Comparison of ENCODE assay signal across 7 mouse cellular contexts in the genomic region with DNA sequence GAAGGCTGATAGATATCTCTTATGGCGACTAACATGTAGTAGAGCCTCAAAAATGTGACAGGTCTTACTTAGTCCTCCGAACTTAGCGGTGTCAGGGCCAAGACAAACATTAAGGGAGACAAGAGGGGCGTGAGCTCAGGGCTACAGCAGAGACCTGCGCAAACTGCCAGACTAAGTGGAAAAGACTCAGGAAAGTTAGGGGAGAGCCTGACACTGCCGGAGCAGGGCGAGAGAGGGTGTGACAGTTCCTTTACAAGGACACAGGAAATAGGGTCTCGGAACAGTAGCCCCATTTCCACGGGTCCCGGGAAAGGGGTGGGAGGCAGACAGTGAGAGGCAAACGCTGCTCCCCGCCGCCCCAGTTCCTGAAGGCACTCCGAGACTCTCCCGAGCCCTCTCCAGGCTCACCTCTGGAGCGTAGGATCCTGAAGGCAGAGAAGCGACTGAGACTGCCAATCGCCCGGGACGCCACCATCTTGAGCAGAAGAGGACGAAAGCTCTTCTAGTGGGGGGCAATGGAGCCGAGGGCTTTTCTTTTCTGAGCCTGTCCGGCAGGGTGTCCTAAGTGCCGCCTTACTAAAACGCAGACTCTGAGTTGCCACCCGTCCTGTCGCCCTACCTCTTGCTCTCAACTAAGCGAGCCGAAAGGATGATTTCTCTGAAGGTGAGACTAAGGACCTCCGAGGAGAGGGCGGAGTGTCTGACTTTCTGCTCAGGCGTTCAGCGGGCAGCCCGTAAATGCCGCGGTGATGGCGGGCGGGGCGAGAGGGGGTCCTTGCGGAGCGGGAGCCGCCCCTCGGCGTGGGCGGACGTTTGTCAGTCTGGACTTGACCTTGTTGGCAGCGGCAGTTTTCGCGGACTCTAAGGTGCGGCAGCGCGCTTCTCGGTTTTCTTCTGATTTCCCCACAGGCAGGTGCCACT. TPM values are rescaled to one million over a fixed set of nuclear protein-coding genes. Genes with fewer than 3 reads are reported as not detected.
DNase-seq lines count a peak whose midpoint lies in the region; ATAC-seq and TF ChIP-seq lines count a peak whose summit lies in the region.

Gene Hadha (minus strand): TSS at position 689 of the 921 bp plus-strand sequence.
Gene Hadhb (plus strand): TSS at position 775 of the 921 bp plus-strand sequence.

- WGBS in intestine, postnatal 0 days: under 1% methylated on average over 53 of the region's 53 CpGs
- WGBS in midbrain, embryonic 12.5 days: under 1% methylated on average over 53 of the region's 53 CpGs
- under 1% methylated on average over 53 of the region's 53 CpGs for WGBS in small intestine, adult 2 months

- H3K4me3 ChIP-seq in intestine, postnatal 0 days (ENCODE audit: low read depth, low read length): peak within 1 kb of the TSS; percentile 100
- peak within 1 kb of the TSS; percentile 94 for H3K4me3 ChIP-seq in midbrain, embryonic 12.5 days
- H3K4me3 ChIP-seq in small intestine, adult 2 months (ENCODE audit: low read depth, low read length): peak within 1 kb of the TSS; percentile 84

- 0 out of 2 replicates have a peak, but pooled peaks cover 5% of the 10 kb centered on the region for H3K4me1 ChIP-seq in intestine, postnatal 0 days (replicated peaks; ENCODE audit: control insufficient read depth, insufficient read depth, low read length)
- H3K4me1 ChIP-seq in midbrain, embryonic 12.5 days: peaks cover 19% of the 10 kb centered on the region
- no peaks in the 10 kb centered on the region for H3K4me1 ChIP-seq in small intestine, adult 2 months (ENCODE audit: control insufficient read depth, insufficient read depth, insufficient read length, low read length)

- ATAC-seq in intestine, postnatal 0 days: peak; percentile 77
- peak; percentile 93 for ATAC-seq in midbrain, embryonic 12.5 days (ENCODE audit: low FRiP score, low read depth)

- peak within 1 kb of the TSS; percentile 64 for H3K4me2 ChIP-seq in intestine, postnatal 0 days (replicated peaks; ENCODE audit: low read depth)
- H3K4me2 ChIP-seq in midbrain, embryonic 12.5 days (replicated peaks): peak within 1 kb of the TSS; percentile 90

- peak within 1 kb of the TSS; percentile 85 for H3K9ac ChIP-seq in intestine, postnatal 0 days (ENCODE audit: low read depth, low read length)
- H3K9ac ChIP-seq in midbrain, embryonic 12.5 days (replicated peaks): peak within 1 kb of the TSS; percentile 89

- H3K27me3 ChIP-seq in intestine, postnatal 0 days (replicated peaks; ENCODE audit: control insufficient read depth, insufficient read depth, low read length): no peaks in the 10 kb centered on the region
- H3K27me3 ChIP-seq in midbrain, embryonic 12.5 days: no peaks in the 10 kb centered on the region
- H3K27me3 ChIP-seq in small intestine, adult 2 months (ENCODE audit: control insufficient read depth, insufficient read depth, low read length): no peaks in the 10 kb centered on the region

- intact Hi-C loops in left cerebral cortex, postnatal 4 days (cut with DNase I): no loop called here

- no peaks in the 10 kb centered on the region for H3K9me3 ChIP-seq in intestine, postnatal 0 days (ENCODE audit: control insufficient read depth)
- no peaks in the 10 kb centered on the region for H3K9me3 ChIP-seq in midbrain, embryonic 12.5 days

- peak; percentile 89 for DNase-seq in adrenal gland, adult 8-10 months
- peak; percentile 95 for DNase-seq in embryo, embryonic 9.5 days (ENCODE audit: extremely low spot score)
- no peak for DNase-seq in gonadal fat pad, adult 2 months (ENCODE audit: low read depth)
- DNase-seq in left cerebral cortex, postnatal 4 days: peak; percentile 92

- peaks cover 9% of the 10 kb centered on the region; the same call in 1 of the 2 replicates for H3K36me3 ChIP-seq in intestine, postnatal 0 days (ENCODE audit: control insufficient read depth, insufficient read depth)
- no peaks in the 10 kb centered on the region for H3K36me3 ChIP-seq in midbrain, embryonic 12.5 days
- H3K36me3 ChIP-seq in small intestine, adult 2 months (ENCODE audit: control insufficient read depth, insufficient read depth, low read length): no peaks in the 10 kb centered on the region; the same call in 1 of the 2 replicates

- H3K27ac ChIP-seq in intestine, postnatal 0 days (ENCODE audit: low read depth, low read length): peak within 1 kb of the TSS; percentile 93
- peak within 1 kb of the TSS; percentile 79 for H3K27ac ChIP-seq in midbrain, embryonic 12.5 days (replicated peaks)
- H3K27ac ChIP-seq in small intestine, adult 2 months (ENCODE audit: insufficient read depth, low read depth, low read length): peak within 1 kb of the TSS; percentile 89

- peak; percentile 30; the same call in 1 of the 2 replicates for TF ChIP-seq CTCF in intestine, postnatal 0 days (IDR thresholded peaks at IDR 0.05; ENCODE audit: low read depth)
- TF ChIP-seq CTCF in small intestine, adult 2 months (IDR thresholded peaks at IDR 0.05; ENCODE audit: extremely low read depth, insufficient read length, insufficient replicate concordance, low read depth, low read length): no peak

- TF ChIP-seq POLR2A in small intestine, adult 2 months (IDR thresholded peaks at IDR 0.05; ENCODE audit: low read depth, low read length): peak; percentile 94

RNA-seq across cellular contexts. Expression of gene Hadha, which starts in this region (rescaled TPM):
- 100 to 1,000 TPM; 363 to 446 (median 399) TPM for total RNA-seq in adrenal gland, adult 8-10 months (2022)
- polyA plus RNA-seq in gonadal fat pad, adult 2 months (2012; rRNA removed): 67.2 and 74.1 TPM in 2 replicates
- polyA plus RNA-seq in intestine, postnatal 0 days (2015; fragmentation: Nextera tagmentation; extraction: Ambion mirVana): 301 and 307 TPM in 2 replicates
- total RNA-seq in left cerebral cortex, postnatal 4 days (2021): 10 to 100 TPM; 58.6 to 61.6 TPM
- 96.0 and 101 TPM in 2 replicates for polyA plus RNA-seq in midbrain, embryonic 12.5 days (2016; fragmentation: Nextera tagmentation; extraction: Ambion mirVana)
- polyA plus RNA-seq in small intestine, adult 2 months (2012; rRNA removed): 27.7 and 55.3 TPM in 2 replicates

RNA-seq across cellular contexts. Expression of gene Hadhb, which starts in this region (rescaled TPM):
- total RNA-seq in adrenal gland, adult 8-10 months (2022): 100 to 1,000 TPM; 412 to 817 (median 632) TPM
- polyA plus RNA-seq in gonadal fat pad, adult 2 months (2012; rRNA removed): 109 and 124 TPM in 2 replicates
- polyA plus RNA-seq in intestine, postnatal 0 days (2015; fragmentation: Nextera tagmentation; extraction: Ambion mirVana): 392 and 420 TPM in 2 replicates
- 10 to 100 TPM; 42.2 to 44.9 TPM for total RNA-seq in left cerebral cortex, postnatal 4 days (2021)
- 78.9 and 81.3 TPM in 2 replicates for polyA plus RNA-seq in midbrain, embryonic 12.5 days (2016; fragmentation: Nextera tagmentation; extraction: Ambion mirVana)
- polyA plus RNA-seq in small intestine, adult 2 months (2012; rRNA removed): 53.6 and 88.1 TPM in 2 replicates

Comparison
In these comparisons a context has a peak if more than half of its experiments do, and no peak if none do; other contexts are left out.
1. RNA of gene Hadha (total RNA-seq): 363 to 446 TPM in adrenal gland, adult 8-10 months; 58.6 to 61.6 TPM in left cerebral cortex, postnatal 4 days; every median in the first group is over 4 times any median in the second.
2. RNA of gene Hadhb (total RNA-seq): 412 to 817 TPM in adrenal gland, adult 8-10 months; 42.2 to 44.9 TPM in left cerebral cortex, postnatal 4 days; every median in the first group is over 4 times any median in the second.
3. Peak in every context shown above with its lines, with median percentiles within 50 percentile points of each other: H3K27ac ChIP-seq and H3K4me3 ChIP-seq.